Mouse (Mus musculus) left cerebral cortex, adult 11 months (tissue): ENCODE results near the gene Pde7b.

Experiments used
- DNase-seq: peaks from one replicate; pipeline ENCODE4 v3.0.0; 2022; ENCODE audit warnings: low spot score

The Pde7b gene

GRCm38 (mm10) chr10:20724906-20725305 lies at the start of gene Pde7b:
Gene Pde7b (minus strand): TSS chr10:20725078.
- DNase-seq: peak; percentile 70

GRCm38 (mm10) chr10:20772056-20772455 lies 47.2 kb upstream of the Pde7b start:
- no peak for DNase-seq

- no peak for DNase-seq
These were observed 45.6 kb upstream of the Pde7b start for GRCm38 (mm10) chr10:20770418-20770888.

GRCm38 (mm10) chr10:20769557-20770417 lies 44.9 kb upstream of the Pde7b start:
- no peak for DNase-seq

- DNase-seq: no peak
These were observed 39.5 kb upstream of the Pde7b start for GRCm38 (mm10) chr10:20764352-20764751.

GRCm38 (mm10) chr10:20758939-20759338 lies 34.1 kb upstream of the Pde7b start:
- DNase-seq: no peak

- no peak for DNase-seq
These were observed 33.4 kb upstream of the Pde7b start for GRCm38 (mm10) chr10:20758259-20758658.

GRCm38 (mm10) chr10:20756219-20756618 lies 31.3 kb upstream of the Pde7b start:
- no peak for DNase-seq

- DNase-seq: no peak
These were observed 28.0 kb upstream of the Pde7b start for GRCm38 (mm10) chr10:20752883-20753282.

- DNase-seq: no peak
These were observed 25.9 kb upstream of the Pde7b start for GRCm38 (mm10) chr10:20750642-20751251.

GRCm38 (mm10) chr10:20748938-20749337 lies 24.1 kb upstream of the Pde7b start:
- no peak for DNase-seq

- DNase-seq: no peak
These were observed 22.4 kb upstream of the Pde7b start for GRCm38 (mm10) chr10:20747229-20747628.

- no peak for DNase-seq
These were observed 14.9 kb upstream of the Pde7b start for GRCm38 (mm10) chr10:20739801-20740200.

- DNase-seq: no peak
These were observed 12.3 kb upstream of the Pde7b start for GRCm38 (mm10) chr10:20737146-20737545.

GRCm38 (mm10) chr10:20735775-20736449 lies 11.0 kb upstream of the Pde7b start:
- no peak for DNase-seq

GRCm38 (mm10) chr10:20733576-20733975 lies 8.7 kb upstream of the Pde7b start:
- DNase-seq: no peak

GRCm38 (mm10) chr10:20732180-20732579 lies 7.3 kb upstream of the Pde7b start:
- DNase-seq: no peak

- DNase-seq: no peak
These were observed 5.2 kb upstream of the Pde7b start for GRCm38 (mm10) chr10:20730034-20730433.

- no peak for DNase-seq
These were observed 606 bp upstream of the Pde7b start for GRCm38 (mm10) chr10:20725384-20725983.

- no peak for DNase-seq
These were observed 427 bp downstream of the Pde7b start for GRCm38 (mm10) chr10:20724451-20724850.

- no peak for DNase-seq
These were observed 916 bp downstream of the Pde7b start for GRCm38 (mm10) chr10:20723962-20724361.

GRCm38 (mm10) chr10:20723521-20723915 lies 1.4 kb downstream of the Pde7b start:
- no peak for DNase-seq
